Mouse (Mus musculus) natural killer cell, adult 2 months (primary cell): ENCODE results near the gene Irs1.

ENCODE experiments used
- DNase-seq, 2 experiments: peaks; one replicate each; pipeline ENCODE4 v3.0.0; 2022; ENCODE audit warnings: low spot score in 2 of 2

The Irs1 gene

DNA sequence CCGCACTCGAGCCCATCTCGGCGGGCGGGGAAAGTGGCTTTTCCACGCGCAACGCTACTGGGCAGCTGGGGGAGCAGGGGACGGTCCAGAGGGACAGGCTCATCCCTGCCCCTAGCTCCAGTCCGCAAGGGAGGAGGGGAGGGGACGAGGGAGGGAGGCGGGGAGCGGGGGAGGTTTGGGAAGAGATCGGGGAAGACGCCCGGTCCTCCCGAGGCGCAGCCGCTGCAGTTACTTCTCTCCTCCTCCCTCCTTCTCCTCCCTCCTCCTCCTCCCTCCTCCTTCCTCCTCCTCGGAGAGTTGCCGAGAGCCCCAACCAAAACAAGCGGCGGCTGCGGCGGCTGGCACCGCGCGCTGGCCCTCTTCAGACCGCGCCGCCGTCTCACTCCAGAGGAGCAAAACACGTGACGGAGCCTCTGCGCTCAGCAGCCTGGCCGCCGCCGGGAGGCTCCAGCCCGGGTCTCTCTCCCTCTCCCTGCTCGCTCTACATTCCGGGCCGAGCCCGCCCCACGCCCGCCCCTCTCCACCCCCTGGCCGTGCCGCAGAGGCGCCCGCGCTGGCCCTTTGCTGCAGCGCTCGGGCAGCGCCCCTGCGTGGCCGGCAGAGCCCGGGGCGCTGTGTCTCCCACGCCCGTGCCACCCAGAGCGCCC, at the start of gene Irs1:
Irs1 (minus strand) TSS at position 266 of the 647 bp plus-strand sequence.
- DNase-seq, result no peak

DNA sequence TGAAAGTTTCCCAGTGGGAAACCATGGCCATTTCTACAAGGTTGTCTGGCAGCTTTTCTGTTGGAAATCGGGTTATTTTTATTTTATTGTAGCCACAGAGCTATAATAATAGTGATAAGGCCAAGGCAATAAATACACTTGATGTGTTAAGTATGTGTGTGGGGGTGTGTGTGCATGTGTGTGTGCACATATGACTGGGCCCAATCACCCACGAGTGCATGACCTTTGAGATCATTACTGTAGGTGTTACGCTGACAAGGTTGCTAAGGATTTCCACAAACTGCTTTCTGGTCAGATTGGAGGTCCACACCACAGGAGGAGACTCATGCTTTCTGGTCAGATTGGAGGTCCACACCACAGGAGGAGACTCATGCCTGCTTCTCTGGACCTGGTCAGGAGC, 43.3 kb upstream of the Irs1 start:
- no peak for DNase-seq

DNA sequence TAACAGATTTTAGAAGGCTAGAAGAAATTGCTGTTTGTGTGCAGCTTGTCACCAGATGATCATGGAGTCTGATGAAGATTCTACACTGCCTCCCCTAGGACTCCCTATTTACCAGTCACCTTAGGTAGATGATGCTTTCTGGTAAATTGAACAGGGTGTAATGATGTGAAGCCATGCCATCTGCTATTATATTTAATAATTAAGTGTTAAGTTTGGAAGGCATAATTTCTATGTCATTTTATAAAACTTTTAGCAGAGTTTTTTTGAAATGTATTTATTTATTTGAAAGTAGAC, 38.7 kb upstream of the Irs1 start:
- no peak for DNase-seq

DNA sequence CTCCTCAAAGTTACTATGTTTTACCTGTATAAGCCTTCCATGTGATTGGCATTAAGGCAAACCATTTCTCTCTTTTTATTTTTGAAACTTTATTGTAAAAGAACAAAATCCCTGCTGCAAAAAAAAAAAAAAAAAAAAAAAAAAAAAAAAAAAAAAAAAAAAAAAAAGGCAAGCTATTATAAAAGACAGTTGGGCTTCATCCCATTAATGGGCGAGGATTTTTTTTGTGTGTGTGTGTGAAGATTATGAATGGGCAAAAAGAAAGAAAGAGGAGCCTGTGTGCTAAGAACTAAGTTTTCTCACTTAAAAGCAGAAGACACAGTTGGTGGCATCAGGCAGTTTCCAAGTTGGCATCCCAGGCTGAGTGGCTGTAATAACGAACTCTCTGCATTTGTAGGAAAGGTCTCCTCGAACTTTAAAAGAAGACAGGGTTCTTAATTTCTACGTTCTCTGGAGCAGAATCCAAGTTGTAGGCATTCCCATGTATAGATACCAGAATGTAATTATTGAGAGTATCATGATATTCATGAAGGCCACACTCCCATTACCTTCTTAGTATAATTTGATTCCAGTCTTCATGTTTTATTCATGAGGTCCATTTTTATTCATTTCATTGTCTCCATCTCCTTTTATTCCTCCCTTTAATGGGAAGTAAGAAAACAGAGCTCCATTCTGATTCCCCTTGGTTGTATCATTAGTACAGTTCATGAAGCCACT, 38.2 kb upstream of the Irs1 start:
- no peak for DNase-seq

DNA sequence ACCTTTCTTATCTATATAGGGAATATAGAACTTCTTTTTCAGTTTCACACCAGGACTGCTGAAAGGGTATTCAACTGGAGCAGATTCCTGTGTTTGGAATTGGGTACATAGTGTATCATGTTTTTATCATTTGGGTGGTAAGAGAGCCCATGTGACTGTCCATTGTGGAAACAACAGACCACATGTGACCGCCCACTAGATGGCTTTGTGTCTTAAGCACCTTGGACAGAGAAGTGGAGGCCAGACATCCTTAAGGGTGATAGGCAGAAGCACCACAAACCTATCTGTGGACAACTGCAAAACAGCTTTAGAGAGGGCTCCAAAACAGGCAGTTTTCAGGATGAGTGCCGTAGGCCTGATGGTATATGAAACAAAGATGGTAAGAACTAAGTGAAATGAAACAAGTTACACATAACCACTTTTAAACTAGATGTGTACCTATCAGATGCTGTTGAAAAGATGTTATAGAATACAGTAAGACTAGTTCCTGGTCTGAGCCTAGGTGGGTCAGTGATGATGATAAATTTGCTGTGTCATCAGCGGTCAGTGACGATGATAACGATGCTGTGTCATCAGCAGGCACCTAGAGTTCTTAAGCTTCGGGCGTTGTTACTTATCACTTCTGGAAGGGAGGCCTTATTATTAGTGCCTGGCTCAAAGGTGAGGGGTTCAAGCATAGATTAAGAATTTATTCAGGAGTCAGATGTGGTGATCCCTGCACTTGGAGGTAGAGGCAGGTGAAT, 37.0 kb upstream of the Irs1 start:
- no peak for DNase-seq

- no peak for DNase-seq
These were observed 34.9 kb upstream of the Irs1 start for GRCm38 (mm10) chr1:82326120-82326519.

GRCm38 (mm10) chr1:82324131-82324785, 33.0 kb upstream of the Irs1 start:
- DNase-seq, result no peak

- no peak for DNase-seq
These were observed 30.2 kb upstream of the Irs1 start for GRCm38 (mm10) chr1:82321441-82321840.

DNA sequence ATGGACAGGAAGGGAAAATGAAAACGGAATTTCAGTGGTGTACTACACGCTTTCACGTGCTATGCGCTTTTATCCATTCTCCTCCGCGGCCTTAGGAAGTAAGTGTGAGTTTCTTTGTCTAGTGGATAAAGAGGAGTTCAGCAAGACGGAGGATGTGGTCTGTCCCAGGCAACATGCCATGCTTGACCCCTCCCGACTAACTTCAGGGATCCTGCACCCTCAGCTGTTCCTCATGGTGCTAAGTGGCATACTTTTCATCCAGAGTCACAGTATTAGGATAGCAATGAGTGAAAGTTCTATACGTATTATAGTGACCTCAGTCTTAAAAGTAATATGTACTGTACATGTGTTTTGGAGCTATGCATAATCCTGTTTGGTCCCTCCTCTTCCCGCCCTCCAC, 29.6 kb upstream of the Irs1 start:
- no peak for DNase-seq

- DNase-seq, result no peak
These were observed 29.2 kb upstream of the Irs1 start for GRCm38 (mm10) chr1:82320456-82320855.

- DNase-seq, result no peak
These were observed 25.5 kb upstream of the Irs1 start for GRCm38 (mm10) chr1:82316746-82317126.

DNA sequence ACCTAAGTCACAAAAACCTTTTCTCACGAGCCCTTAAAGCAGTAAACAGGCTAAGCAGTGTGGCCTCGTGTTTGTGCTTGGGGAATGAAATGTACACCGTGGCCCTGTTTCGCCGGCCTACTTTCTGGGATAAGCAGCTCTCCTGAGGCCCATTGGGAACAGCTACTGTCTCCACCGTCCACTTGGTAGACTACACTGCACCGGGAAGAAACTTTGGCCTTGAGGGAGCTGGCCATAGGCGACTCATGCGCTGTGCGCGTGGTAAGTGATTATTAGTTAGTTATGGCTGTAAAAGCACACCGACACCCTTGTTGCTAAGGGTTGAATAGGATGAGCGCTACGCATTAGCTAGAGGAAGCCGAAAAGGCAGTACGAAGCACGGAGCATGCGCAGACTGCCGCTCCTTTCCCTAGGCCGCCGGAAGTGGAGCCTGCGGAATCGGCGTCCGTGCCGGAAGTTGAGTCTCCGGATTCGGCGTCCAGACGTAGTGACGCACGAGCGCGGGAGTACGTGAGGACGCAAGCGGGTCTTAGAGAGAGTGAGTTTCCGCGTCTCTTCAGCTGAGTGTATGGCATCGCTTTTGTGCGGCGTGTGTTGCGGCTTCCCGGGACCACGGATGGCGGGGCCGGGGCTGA, 25.0 kb upstream of the Irs1 start, which contains the start of gene Rhbdd1:
Rhbdd1 (plus strand) TSS at position 342 of the 635 bp plus-strand sequence.
- DNase-seq, result peak; percentile 94 to 95

DNA sequence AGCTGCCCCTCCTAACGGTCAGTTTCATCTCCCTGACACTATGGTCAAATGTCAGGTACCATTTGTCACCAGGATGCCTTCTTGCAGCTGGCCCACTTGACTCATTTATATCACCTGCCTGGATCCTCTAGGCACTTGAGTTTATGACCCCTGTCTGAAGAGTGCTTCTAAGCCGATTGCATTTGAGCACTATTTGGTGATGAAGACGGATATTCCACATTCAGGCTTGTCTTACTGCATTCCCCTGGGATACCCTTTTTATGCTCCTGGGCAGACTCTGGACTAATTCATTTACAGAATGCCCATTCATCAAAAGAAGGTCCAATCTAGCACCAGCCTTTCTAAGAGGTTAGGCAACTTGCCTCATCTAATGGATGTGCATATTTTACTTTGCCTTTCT, 13.3 kb upstream of the Irs1 start:
- no peak for DNase-seq

DNA sequence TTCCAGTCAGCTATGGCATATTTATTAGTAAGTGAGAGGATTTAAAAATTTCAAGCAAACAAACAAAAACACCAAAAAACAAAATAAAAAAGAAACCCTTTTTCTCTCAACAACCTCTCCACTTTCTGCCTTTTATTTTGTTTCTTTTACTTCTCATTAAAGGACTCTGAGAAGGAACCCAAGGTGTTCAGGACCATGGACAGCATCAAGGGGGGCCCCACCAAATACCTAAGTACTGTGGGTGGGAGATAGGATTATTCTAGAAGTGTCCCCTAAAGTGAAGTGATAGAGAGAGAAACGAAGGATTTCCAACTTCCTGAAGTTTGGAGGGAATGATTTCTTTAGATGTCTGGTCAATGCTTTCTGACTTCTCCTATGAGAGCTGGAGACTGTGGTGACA, 7.4 kb upstream of the Irs1 start:
- no peak for DNase-seq

GRCm38 (mm10) chr1:82294102-82294501, 2.9 kb upstream of the Irs1 start:
- no peak for DNase-seq

DNA sequence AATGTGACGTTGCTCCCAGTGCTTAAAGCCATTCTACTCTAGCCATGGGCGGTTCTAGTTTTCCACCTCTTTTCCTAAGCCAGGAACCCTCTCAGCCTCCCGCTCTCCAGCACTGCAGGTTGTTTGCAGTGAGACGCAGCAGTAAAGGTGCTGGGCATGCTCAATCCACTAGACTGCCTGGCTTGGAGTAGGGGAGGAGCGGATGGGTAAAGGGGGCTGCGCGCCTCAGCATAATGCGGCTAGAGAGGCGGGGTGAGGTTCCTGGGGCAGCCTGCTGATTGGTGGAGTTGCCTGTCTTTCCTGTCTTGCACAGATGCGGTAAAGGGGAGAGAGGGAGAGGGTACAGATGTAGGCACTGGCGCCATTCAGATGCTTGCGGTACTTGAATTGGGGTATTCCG, 1.6 kb upstream of the Irs1 start:
- no peak for DNase-seq

DNA sequence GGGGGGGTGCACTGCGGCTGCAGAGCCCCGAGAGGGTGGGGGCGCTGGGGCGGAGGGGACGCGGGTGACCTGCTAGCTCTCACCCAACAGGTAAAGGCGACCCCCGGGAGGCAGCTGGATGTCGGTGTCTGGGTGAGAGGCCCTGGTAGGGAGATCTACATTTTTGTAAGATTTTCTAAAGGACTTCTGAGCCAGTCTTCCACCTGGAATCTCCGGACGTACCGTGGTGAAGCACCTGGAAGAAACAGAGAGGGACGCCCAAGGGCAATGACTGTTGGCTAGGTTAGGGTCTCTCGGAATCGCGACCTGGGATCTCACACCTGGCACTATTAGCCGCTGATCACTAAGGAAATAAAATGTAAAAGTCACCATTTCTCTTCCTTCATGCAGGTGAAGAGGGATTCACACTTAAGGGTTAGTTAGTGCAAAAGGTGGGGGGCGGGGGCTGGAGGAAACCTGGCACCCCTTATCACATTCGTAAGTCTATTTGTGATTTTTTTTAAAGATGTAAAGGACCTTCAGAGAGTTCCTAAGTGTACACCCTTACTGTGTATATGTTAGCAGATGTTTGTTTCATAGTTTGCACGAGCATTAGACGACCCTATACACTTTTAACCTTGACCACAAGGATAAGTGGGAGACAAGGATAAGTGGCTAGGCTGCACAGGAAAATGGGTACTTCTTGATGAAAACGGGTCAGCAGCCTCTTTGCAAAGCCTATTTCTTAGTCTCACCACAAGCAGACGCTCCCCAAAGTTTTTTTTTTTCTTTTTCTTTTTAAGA, 905 bp upstream of the Irs1 start:
- DNase-seq, result no peak

- DNase-seq, result no peak
These were observed 479 bp downstream of the Irs1 start for GRCm38 (mm10) chr1:82290723-82291150.

- no peak for DNase-seq
These were observed 1.1 kb downstream of the Irs1 start for GRCm38 (mm10) chr1:82289990-82290681.

DNA sequence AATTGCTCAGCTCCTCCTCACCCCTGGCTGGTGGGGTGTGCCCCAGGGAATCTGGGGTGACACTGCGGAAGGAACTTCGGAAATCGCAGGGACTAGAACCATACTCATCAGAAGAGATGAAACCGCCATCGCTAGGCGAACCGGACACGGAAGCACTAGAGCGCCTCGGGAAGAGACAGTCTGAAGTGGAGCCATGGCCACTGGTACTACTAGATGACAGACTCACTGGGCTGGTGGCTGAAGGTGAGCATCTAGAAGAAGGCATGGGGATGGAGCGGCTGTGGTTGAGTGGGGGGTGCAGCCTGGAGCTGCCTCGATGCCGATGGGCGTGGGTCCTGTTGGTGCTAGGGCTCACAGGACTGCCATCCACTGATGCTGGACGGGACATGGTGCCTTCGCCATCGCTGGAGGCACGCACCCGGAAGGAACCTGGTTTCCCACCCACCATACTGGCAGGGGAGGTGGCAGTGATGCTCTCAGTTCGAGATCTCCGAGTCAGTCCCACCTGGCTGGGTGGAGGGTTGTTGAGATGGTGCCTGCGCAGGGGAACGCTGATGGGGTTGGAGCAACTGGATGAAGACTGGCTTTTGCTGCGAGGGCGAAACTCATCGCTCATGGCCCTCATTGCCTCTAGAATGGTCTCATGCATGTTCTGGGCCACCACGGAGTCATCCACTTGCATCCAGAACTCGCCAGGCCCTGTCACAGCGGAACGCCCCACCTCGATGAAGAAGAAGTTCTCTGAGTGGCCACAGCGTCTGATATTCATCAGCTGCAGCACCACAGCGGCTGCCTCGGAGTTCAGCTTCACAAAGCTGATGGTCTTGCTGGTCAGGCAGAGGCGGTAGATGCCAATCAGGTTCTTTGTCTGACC, 1.9 kb downstream of the Irs1 start:
- DNase-seq, result no peak
